Mouse (Mus musculus) frontal cortex, adult 2 months (tissue): Measurements from ENCODE around the gene Rnf144b. TPM values are rescaled to one million over a fixed set of nuclear protein-coding genes. Genes with fewer than 3 reads are reported as not detected.

ENCODE experiments used
- DNase-seq, 2 experiments: peaks; one replicate each; pipeline ENCODE4 v3.0.0; 2022; ENCODE audit warnings: low spot score in 1 of 2; ENCODE audit errors: extremely low spot score in 1 of 2
- polyA plus RNA-seq: library from polyadenylated mRNA; depleted of rRNA; stranded (reverse); fragments of >200 nt; gene quantifications from 2 replicates; pipeline ENCODE4 v1.2.3, GENCODE M21; 2012

The Rnf144b gene
- polyA plus RNA-seq, 1 experiment: 9.7 TPM

GRCm38 (mm10) chr13:47121333-47121889, 1.0 kb upstream of the Rnf144b start:
- DNase-seq: no peak

- no peak for DNase-seq
These were observed 2.0 kb downstream of the Rnf144b start for GRCm38 (mm10) chr13:47124449-47124848.

- DNase-seq: no peak
These were observed 2.5 kb downstream of the Rnf144b start for GRCm38 (mm10) chr13:47124986-47125385.

- DNase-seq: no peak
These were observed 3.1 kb downstream of the Rnf144b start for GRCm38 (mm10) chr13:47125595-47125994.

- DNase-seq: no peak
These were observed 6.6 kb downstream of the Rnf144b start for GRCm38 (mm10) chr13:47129090-47129489.

- no peak for DNase-seq
These were observed 10.6 kb downstream of the Rnf144b start for GRCm38 (mm10) chr13:47133058-47133457.

- peak; percentile 75 to 77 for DNase-seq
These were observed 12.4 kb downstream of the Rnf144b start for GRCm38 (mm10) chr13:47134836-47135235.

GRCm38 (mm10) chr13:47135741-47136140, 13.3 kb downstream of the Rnf144b start:
- no peak for DNase-seq

GRCm38 (mm10) chr13:47142764-47143163, 20.3 kb downstream of the Rnf144b start:
- no peak for DNase-seq

- DNase-seq: no peak
These were observed 23.5 kb downstream of the Rnf144b start for GRCm38 (mm10) chr13:47145939-47146338.

GRCm38 (mm10) chr13:47146388-47146787, 23.9 kb downstream of the Rnf144b start:
- DNase-seq: no peak

GRCm38 (mm10) chr13:47148573-47148972, 26.1 kb downstream of the Rnf144b start:
- peak; percentile 88 for DNase-seq

- DNase-seq: no peak
These were observed 27.5 kb downstream of the Rnf144b start for GRCm38 (mm10) chr13:47149993-47150392.

- peak; percentile 31 to 33 for DNase-seq
These were observed 28.6 kb downstream of the Rnf144b start for GRCm38 (mm10) chr13:47151060-47151459.

GRCm38 (mm10) chr13:47152390-47152789, 29.9 kb downstream of the Rnf144b start:
- peak; percentile 28 to 83 for DNase-seq

- DNase-seq: no peak
These were observed 30.8 kb downstream of the Rnf144b start for GRCm38 (mm10) chr13:47153206-47153605.

- no peak for DNase-seq
These were observed 32.4 kb downstream of the Rnf144b start for GRCm38 (mm10) chr13:47154866-47155265.

- DNase-seq: no peak
These were observed 34.4 kb downstream of the Rnf144b start for GRCm38 (mm10) chr13:47156841-47157240.

- no peak for DNase-seq
These were observed 39.5 kb downstream of the Rnf144b start for GRCm38 (mm10) chr13:47162001-47162400.

- DNase-seq: no peak
These were observed 42.3 kb downstream of the Rnf144b start for GRCm38 (mm10) chr13:47164732-47165131.

GRCm38 (mm10) chr13:47165261-47165660, 42.8 kb downstream of the Rnf144b start:
- no peak for DNase-seq

- DNase-seq: no peak
These were observed 46.0 kb downstream of the Rnf144b start for GRCm38 (mm10) chr13:47168484-47168883.

- no peak for DNase-seq
These were observed 47.6 kb downstream of the Rnf144b start for GRCm38 (mm10) chr13:47170026-47170425.
